Mouse (Mus musculus) heart, embryonic 11.5 days (tissue): ENCODE measurements around the gene Ppfia1. TPM values are rescaled to one million over a fixed set of nuclear protein-coding genes. Genes with fewer than 3 reads are reported as not detected.

Source experiments
- ATAC-seq: fragments of 200-750 bp; cut with Nextera tagmentation; replicated peaks from 2 replicates; pipeline ENCODE4 v1.8.0; 2017; ENCODE audit warnings: moderate library complexity; ENCODE audit not compliant: insufficient number of reproducible peaks, low FRiP score, low TSS enrichment
- H3K27ac ChIP-seq: fragments of 300-500 bp; sonication (generic); 2 replicates; pipeline ENCODE4 v1.5.1; 2014; ENCODE audit warnings: mild to moderate bottlenecking, low read depth, low read length
- H3K27me3 ChIP-seq: fragments of 300-500 bp; sonication (generic); 2 replicates; pipeline ENCODE4 v1.6.1; 2014; ENCODE audit warnings: mild to moderate bottlenecking, low read length, mixed read lengths; ENCODE audit not compliant: control insufficient read depth, insufficient read depth
- H3K36me3 ChIP-seq: fragments of 300-500 bp; sonication (generic); 2 replicates; pipeline ENCODE4 v1.6.1; 2014; ENCODE audit warnings: mild to moderate bottlenecking, low read length, moderate library complexity, mixed read lengths; ENCODE audit not compliant: control insufficient read depth, insufficient read depth
- H3K4me1 ChIP-seq: fragments of 300-500 bp; sonication (generic); 2 replicates; pipeline ENCODE4 v1.6.1; 2014; ENCODE audit warnings: low read length; ENCODE audit not compliant: control insufficient read depth, insufficient read depth
- H3K4me2 ChIP-seq: fragments of 300-500 bp; sonication (generic); 2 replicates; pipeline ENCODE4 v1.6.1; 2014; ENCODE audit warnings: mild to moderate bottlenecking, moderate library complexity
- H3K4me3 ChIP-seq: fragments of 300-500 bp; sonication (generic); 2 replicates; pipeline ENCODE4 v1.5.1; 2014; ENCODE audit warnings: low read depth, low read length
- H3K9ac ChIP-seq: fragments of 300-500 bp; sonication (generic); 2 replicates; pipeline ENCODE4 v1.6.1; 2014; ENCODE audit warnings: mild to moderate bottlenecking, low read depth, low read length, moderate library complexity
- H3K9me3 ChIP-seq: fragments of 300-500 bp; sonication (generic); replicated peaks from 2 replicates; pipeline ENCODE4 v1.6.1; 2016; ENCODE audit warnings: low read length; ENCODE audit not compliant: control insufficient read depth
- WGBS: fragments of 180-500 bp; shearing (Covaris S2); extraction: QIAGEN DNeasy Blood & Tissue Kit; methylation state at CpG from one replicate; pipeline ENCODE4 v1.1.7; 2014; ENCODE audit not compliant: insufficient replicate concordance; 5-methylcytosine and 5-hydroxymethylcytosine counted together
- polyA plus RNA-seq: library from polyadenylated mRNA; unstranded; fragments of >200 nt; fragmentation: Nextera tagmentation; extraction: Ambion mirVana; gene quantifications from 2 replicates; pipeline ENCODE4 v1.2.1, GENCODE M21; 2014

Ppfia1 gene
- polyA plus RNA-seq, 1 experiment from 2014 or later = 28.9 TPM

GRCm38 (mm10) chr7:144523415-144523814 is 30.1 kb downstream of the Ppfia1 start:
- 57% methylated on average over 3 of the region's 3 CpGs for WGBS

GRCm38 (mm10) chr7:144521927-144522326 is 31.6 kb downstream of the Ppfia1 start:
- WGBS = 82% methylated on average over 2 of the region's 2 CpGs
- Histone ChIP-seq H3K27ac (no peak overlapping the region), H3K4me1 (peaks cover 14% of the 10 kb centered on the region; the same call in 1 of the 2 replicates), H3K4me2 (no peak overlapping the region), H3K36me3 (peaks cover 10% of the 10 kb centered on the region; the same call in 1 of the 2 replicates), H3K4me3 (no peak overlapping the region), H3K9me3 (no peaks in the 10 kb centered on the region), H3K9ac (no peak overlapping the region), H3K27me3 (no peaks in the 10 kb centered on the region)
- ATAC-seq = no peak

More at GRCm38 (mm10) chr7:144523415-144523814, 30.1 kb downstream of the Ppfia1 start:
- peaks cover 10% of the 10 kb centered on the region; the same call in 1 of the 2 replicates for H3K36me3 ChIP-seq
- H3K27me3 ChIP-seq = no peaks in the 10 kb centered on the region
- peak overlapping the region; percentile 57; the same call in 1 of the 2 replicates for H3K27ac ChIP-seq
- H3K9ac ChIP-seq = no peak overlapping the region
- no peak overlapping the region for H3K4me3 ChIP-seq
- H3K4me1 ChIP-seq = peaks cover 14% of the 10 kb centered on the region; the same call in 1 of the 2 replicates
- peak; percentile 77 for ATAC-seq
- H3K4me2 ChIP-seq = peak overlapping the region; percentile 17; the same call in 1 of the 2 replicates
- H3K9me3 ChIP-seq = no peaks in the 10 kb centered on the region

- Histone ChIP-seq H3K9me3 (no peaks in the 10 kb centered on the region), H3K9ac (no peak overlapping the region), H3K4me2 (no peak overlapping the region), H3K36me3 (peaks cover 10% of the 10 kb centered on the region), H3K27me3 (no peaks in the 10 kb centered on the region), H3K4me1 (peaks cover 5% of the 10 kb centered on the region; the same call in 1 of the 2 replicates), H3K27ac (no peak overlapping the region), H3K4me3 (no peak overlapping the region)
- WGBS = 94% methylated on average over 5 of the region's 5 CpGs
- ATAC-seq = no peak
These were observed 33.7 kb downstream of the Ppfia1 start for GRCm38 (mm10) chr7:144519852-144520251.

- H3K36me3 ChIP-seq = peaks cover 27% of the 10 kb centered on the region
- no peak overlapping the region for H3K4me3 ChIP-seq
- H3K4me2 ChIP-seq = no peak overlapping the region
- no peak for ATAC-seq
- H3K9me3 ChIP-seq = no peaks in the 10 kb centered on the region
- no peak overlapping the region for H3K27ac ChIP-seq
- H3K9ac ChIP-seq = no peak overlapping the region
- WGBS = 94% methylated on average over 5 of the region's 5 CpGs
- H3K27me3 ChIP-seq = no peaks in the 10 kb centered on the region
- no peaks in the 10 kb centered on the region for H3K4me1 ChIP-seq
These were observed 36.8 kb downstream of the Ppfia1 start for GRCm38 (mm10) chr7:144516711-144517110.

- no peaks in the 10 kb centered on the region for H3K27me3 ChIP-seq
- no peak for ATAC-seq
- no peak overlapping the region for H3K27ac ChIP-seq
- H3K4me2 ChIP-seq = no peak overlapping the region
- no peak overlapping the region for H3K9ac ChIP-seq
- peaks cover 48% of the 10 kb centered on the region for H3K36me3 ChIP-seq
- 88% methylated on average over 4 of the region's 4 CpGs for WGBS
- no peak overlapping the region for H3K4me3 ChIP-seq
- no peaks in the 10 kb centered on the region for H3K4me1 ChIP-seq
- no peaks in the 10 kb centered on the region for H3K9me3 ChIP-seq
These were observed 44.4 kb downstream of the Ppfia1 start for GRCm38 (mm10) chr7:144509090-144509489.

- H3K27ac ChIP-seq = no peak overlapping the region
- H3K4me2 ChIP-seq = no peak overlapping the region
- H3K36me3 ChIP-seq = peaks cover 39% of the 10 kb centered on the region
- H3K9me3 ChIP-seq = no peaks in the 10 kb centered on the region
- H3K9ac ChIP-seq = no peak overlapping the region
- H3K4me1 ChIP-seq = no peaks in the 10 kb centered on the region
- 74% methylated on average over 1 of the region's 1 CpGs for WGBS
- no peaks in the 10 kb centered on the region for H3K27me3 ChIP-seq
- H3K4me3 ChIP-seq = no peak overlapping the region
- ATAC-seq = no peak
These were observed 46.7 kb downstream of the Ppfia1 start for GRCm38 (mm10) chr7:144506807-144507206.

GRCm38 (mm10) chr7:144503959-144504358 is 49.6 kb downstream of the Ppfia1 start:
- peaks cover 26% of the 10 kb centered on the region for H3K36me3 ChIP-seq
- H3K9me3 ChIP-seq = no peaks in the 10 kb centered on the region
- WGBS = 81% methylated on average over 4 of the region's 4 CpGs
- H3K27ac ChIP-seq = no peak overlapping the region
- no peak overlapping the region for H3K9ac ChIP-seq
- no peak for ATAC-seq
- H3K4me1 ChIP-seq = no peaks in the 10 kb centered on the region
- no peaks in the 10 kb centered on the region for H3K27me3 ChIP-seq
- no peak overlapping the region for H3K4me3 ChIP-seq
- H3K4me2 ChIP-seq = no peak overlapping the region

GRCm38 (mm10) chr7:144492931-144493330 is 60.6 kb downstream of the Ppfia1 start:
- no peak overlapping the region for H3K4me2 ChIP-seq
- H3K27ac ChIP-seq = no peak overlapping the region
- WGBS = 47% methylated on average over 1 of the region's 1 CpGs

GRCm38 (mm10) chr7:144490201-144490873 is 63.2 kb downstream of the Ppfia1 start:
- Histone ChIP-seq H3K27ac (peak overlapping the region; percentile 94), H3K4me3 (no peak overlapping the region), H3K4me2 (peak overlapping the region; percentile 11; the same call in 1 of the 2 replicates), H3K27me3 (no peaks in the 10 kb centered on the region), H3K36me3 (peaks cover 17% of the 10 kb centered on the region), H3K9ac (peak overlapping the region; percentile 49), H3K9me3 (no peaks in the 10 kb centered on the region), H3K4me1 (peaks cover 58% of the 10 kb centered on the region)
- ATAC-seq = no peak
- 43% methylated on average over 8 of the region's 8 CpGs for WGBS

More at GRCm38 (mm10) chr7:144492931-144493330, 60.6 kb downstream of the Ppfia1 start:
- Histone ChIP-seq H3K27me3 (no peaks in the 10 kb centered on the region), H3K9me3 (no peaks in the 10 kb centered on the region), H3K9ac (peak overlapping the region; percentile 28; the same call in 1 of the 2 replicates), H3K36me3 (peaks cover 26% of the 10 kb centered on the region), H3K4me1 (peaks cover 43% of the 10 kb centered on the region), H3K4me3 (no peak overlapping the region)
- ATAC-seq = no peak
